Mouse (Mus musculus): ENCODE measurements around the gene Klhl25. TPM values are rescaled to one million over a fixed set of nuclear protein-coding genes. Genes with fewer than 3 reads are reported as not detected.
A peak's percentile ranks its signal among the peaks of the same experiment; 100 is the strongest.

Gene Klhl25
- polyA plus RNA-seq, 1 experiment from 2014 or later: 29.0 TPM

GRCm38 (mm10) chr7:75881376-75881775, 33.3 kb downstream of the Klhl25 start:
- Histone ChIP-seq H3K9ac (no peak overlapping the region), H3K27ac (replicated peaks) (no peak overlapping the region), H3K4me3 (no peak overlapping the region), H3K27me3 (no peaks in the 10 kb centered on the region), H3K36me3 (no peaks in the 10 kb centered on the region), H3K9me3 (no peaks in the 10 kb centered on the region), H3K4me2 (no peak overlapping the region), H3K4me1 (replicated peaks) (peaks cover 6% of the 10 kb centered on the region)
- WGBS: 69% methylated on average over 6 of the region's 6 CpGs
- no peak for ATAC-seq (ENCODE audit: low read depth)

GRCm38 (mm10) chr7:75881791-75882190, 33.7 kb downstream of the Klhl25 start:
- H3K36me3 ChIP-seq: no peaks in the 10 kb centered on the region
- H3K4me3 ChIP-seq: no peak overlapping the region
- no peak overlapping the region for H3K9ac ChIP-seq
- no peak for ATAC-seq (ENCODE audit: low read depth)
- H3K27me3 ChIP-seq: no peaks in the 10 kb centered on the region
- no peaks in the 10 kb centered on the region for H3K9me3 ChIP-seq
- H3K4me2 ChIP-seq: no peak overlapping the region
- no peak overlapping the region for H3K27ac ChIP-seq (replicated peaks)
- peaks cover 6% of the 10 kb centered on the region for H3K4me1 ChIP-seq (replicated peaks)
- 76% methylated on average over 3 of the region's 3 CpGs for WGBS

GRCm38 (mm10) chr7:75891466-75891865, 43.4 kb downstream of the Klhl25 start:
- Histone ChIP-seq H3K9ac (no peak overlapping the region), H3K9me3 (0 out of 2 replicates have a peak, but pooled peaks cover 3% of the 10 kb centered on the region), H3K4me3 (no peak overlapping the region), H3K36me3 (no peaks in the 10 kb centered on the region), H3K4me1 (replicated peaks) (no peaks in the 10 kb centered on the region), H3K27ac (replicated peaks) (no peak overlapping the region), H3K4me2 (no peak overlapping the region), H3K27me3 (no peaks in the 10 kb centered on the region)
- 96% methylated on average over 4 of the region's 4 CpGs for WGBS
- no peak for ATAC-seq (ENCODE audit: low read depth)

DNA sequence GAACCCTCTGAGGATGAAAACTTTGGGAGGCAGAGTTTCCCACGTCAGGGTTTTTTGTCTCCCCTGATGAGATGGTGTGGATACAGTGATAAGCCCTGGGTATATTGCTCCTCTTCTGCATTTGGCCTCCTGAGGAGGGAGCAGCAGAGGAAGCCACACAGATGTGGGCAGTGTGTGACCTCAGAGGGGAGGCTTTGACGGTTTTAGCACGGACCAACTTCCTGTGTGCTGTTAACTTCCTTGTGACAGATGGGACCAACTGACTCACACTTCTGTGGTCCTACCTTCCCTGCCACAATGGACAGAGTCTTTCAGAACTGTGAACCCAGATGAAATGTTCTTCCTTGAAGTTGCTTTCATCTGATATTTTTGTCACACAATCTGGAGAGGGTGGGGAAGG, 44.6 kb downstream of the Klhl25 start:
- Histone ChIP-seq H3K9me3 (0 out of 2 replicates have a peak, but pooled peaks cover 3% of the 10 kb centered on the region), H3K36me3 (no peaks in the 10 kb centered on the region), H3K4me3 (no peak overlapping the region), H3K4me1 (replicated peaks) (no peaks in the 10 kb centered on the region), H3K4me2 (no peak overlapping the region), H3K9ac (no peak overlapping the region), H3K27me3 (no peaks in the 10 kb centered on the region), H3K27ac (replicated peaks) (no peak overlapping the region)
- 77% methylated on average over 3 of the region's 3 CpGs for WGBS
- ATAC-seq (ENCODE audit: low read depth): no peak

- no peak overlapping the region for H3K4me3 ChIP-seq
- no peak for ATAC-seq (ENCODE audit: low read depth)
- 89% methylated on average over 8 of the region's 8 CpGs for WGBS
These were observed 45.6 kb downstream of the Klhl25 start for GRCm38 (mm10) chr7:75893709-75894108.

DNA sequence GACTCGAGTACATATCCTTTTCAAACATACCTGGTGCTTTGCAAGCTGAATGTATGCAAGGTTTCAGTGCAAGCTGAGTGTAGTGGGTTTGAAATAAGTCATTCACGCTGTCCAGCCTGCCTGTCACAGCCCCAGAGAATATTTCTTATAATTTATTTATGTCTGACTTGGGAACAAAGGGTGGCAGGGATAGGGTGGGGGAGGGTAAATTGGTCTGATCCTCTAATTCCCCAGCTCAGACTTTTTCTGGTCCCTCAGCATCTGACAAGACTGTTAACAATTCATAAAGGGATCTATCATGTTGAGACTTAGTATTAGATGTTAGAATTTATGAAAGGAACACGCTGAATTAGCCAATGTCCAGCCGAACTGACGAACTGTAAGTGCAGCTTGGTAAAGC, 48.9 kb downstream of the Klhl25 start:
- H3K9me3 ChIP-seq: 0 out of 2 replicates have a peak, but pooled peaks cover 3% of the 10 kb centered on the region
- no peak overlapping the region for H3K4me2 ChIP-seq
- no peaks in the 10 kb centered on the region for H3K4me1 ChIP-seq (replicated peaks)
- ATAC-seq (ENCODE audit: low read depth): no peak
- peak overlapping the region; percentile 2; the same call in 1 of the 2 replicates for H3K27ac ChIP-seq (replicated peaks)
- H3K36me3 ChIP-seq: no peaks in the 10 kb centered on the region
- H3K9ac ChIP-seq: no peak overlapping the region
- H3K4me3 ChIP-seq: no peak overlapping the region
- 82% methylated on average over 5 of the region's 5 CpGs for WGBS
- no peaks in the 10 kb centered on the region for H3K27me3 ChIP-seq

More at GRCm38 (mm10) chr7:75893709-75894108, 45.6 kb downstream of the Klhl25 start:
- no peaks in the 10 kb centered on the region for H3K27me3 ChIP-seq
- H3K4me2 ChIP-seq: no peak overlapping the region
- 0 out of 2 replicates have a peak, but pooled peaks cover 3% of the 10 kb centered on the region for H3K9me3 ChIP-seq
- H3K27ac ChIP-seq (replicated peaks): no peak overlapping the region
- H3K9ac ChIP-seq: no peak overlapping the region
- no peaks in the 10 kb centered on the region for H3K4me1 ChIP-seq (replicated peaks)
- H3K36me3 ChIP-seq: no peaks in the 10 kb centered on the region

DNA sequence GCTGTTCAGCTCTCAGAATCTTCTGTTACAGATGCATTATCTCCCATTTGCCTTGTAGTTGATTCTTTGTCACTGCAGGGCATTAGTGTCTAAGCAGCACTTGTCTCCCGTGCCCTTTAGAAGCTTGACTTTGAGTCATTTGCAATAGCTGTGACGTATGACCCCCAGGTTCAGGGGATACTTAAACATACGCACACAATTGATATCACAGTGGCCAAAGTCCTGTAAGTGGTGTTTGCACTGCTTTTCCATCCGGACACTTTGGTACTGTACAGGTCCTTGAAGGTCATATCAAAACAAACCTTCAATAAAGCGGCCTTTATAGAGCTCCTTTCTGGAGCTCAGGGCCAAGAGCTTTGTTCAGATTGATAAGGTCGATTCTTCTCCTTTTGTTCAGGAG, 51.0 kb downstream of the Klhl25 start:
- no peaks in the 10 kb centered on the region for H3K4me1 ChIP-seq (replicated peaks)
- H3K4me2 ChIP-seq: no peak overlapping the region
- no peaks in the 10 kb centered on the region for H3K36me3 ChIP-seq
- 0 out of 2 replicates have a peak, but pooled peaks cover 3% of the 10 kb centered on the region for H3K9me3 ChIP-seq
- no peak overlapping the region for H3K9ac ChIP-seq
- ATAC-seq (ENCODE audit: low read depth): no peak
- H3K4me3 ChIP-seq: no peak overlapping the region
- no peak overlapping the region for H3K27ac ChIP-seq (replicated peaks)
- no peaks in the 10 kb centered on the region for H3K27me3 ChIP-seq
- WGBS: 43% methylated on average over 6 of the region's 6 CpGs

GRCm38 (mm10) chr7:75899517-75899916, 51.4 kb downstream of the Klhl25 start:
- Histone ChIP-seq H3K36me3 (no peaks in the 10 kb centered on the region), H3K4me3 (no peak overlapping the region), H3K9ac (no peak overlapping the region), H3K9me3 (no peaks in the 10 kb centered on the region), H3K4me2 (no peak overlapping the region), H3K4me1 (replicated peaks) (no peaks in the 10 kb centered on the region), H3K27me3 (no peaks in the 10 kb centered on the region), H3K27ac (replicated peaks) (no peak overlapping the region; the same call in 1 of the 2 replicates)
- no peak for ATAC-seq (ENCODE audit: low read depth)
- 25% methylated on average over 8 of the region's 8 CpGs for WGBS

GRCm38 (mm10) chr7:75899954-75900353, 51.8 kb downstream of the Klhl25 start:
- H3K4me1 ChIP-seq (replicated peaks): 0 out of 2 replicates have a peak, but pooled peaks cover 4% of the 10 kb centered on the region
- no peak overlapping the region for H3K4me2 ChIP-seq
- no peaks in the 10 kb centered on the region for H3K36me3 ChIP-seq
- H3K4me3 ChIP-seq: no peak overlapping the region
- no peak overlapping the region for H3K27ac ChIP-seq (replicated peaks)
- H3K27me3 ChIP-seq: no peaks in the 10 kb centered on the region
- no peak overlapping the region for H3K9ac ChIP-seq
- no peak for ATAC-seq (ENCODE audit: low read depth)
- WGBS: 77% methylated on average over 4 of the region's 4 CpGs
- no peaks in the 10 kb centered on the region for H3K9me3 ChIP-seq

DNA sequence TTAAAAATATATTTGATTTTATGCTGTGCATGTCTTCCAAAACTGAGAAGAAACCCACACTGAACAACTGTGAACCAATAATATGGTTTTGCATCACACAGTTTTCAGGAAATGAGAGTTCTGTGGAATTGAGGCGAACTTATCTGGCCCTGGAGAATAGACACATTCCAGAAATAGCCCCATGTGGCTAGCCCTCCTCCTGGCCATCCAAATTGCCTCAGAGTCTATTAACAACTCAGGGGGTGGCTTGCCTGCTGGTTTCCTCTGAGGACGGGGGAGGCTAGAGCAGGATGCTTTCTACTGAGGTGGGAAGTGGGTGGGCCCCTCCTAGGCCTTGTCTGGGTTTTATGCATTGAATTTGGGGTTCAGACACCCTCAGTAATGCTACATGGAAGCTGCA, 57.0 kb downstream of the Klhl25 start:
- no peaks in the 10 kb centered on the region for H3K9me3 ChIP-seq
- H3K27ac ChIP-seq (replicated peaks): no peak overlapping the region
- H3K4me2 ChIP-seq: no peak overlapping the region
- ATAC-seq (ENCODE audit: low read depth): no peak
- no peaks in the 10 kb centered on the region for H3K36me3 ChIP-seq
- 28% methylated on average over 2 of the region's 2 CpGs for WGBS
- peaks cover 8% of the 10 kb centered on the region; the same call in 1 of the 2 replicates for H3K4me1 ChIP-seq (replicated peaks)
- no peaks in the 10 kb centered on the region for H3K27me3 ChIP-seq
- H3K4me3 ChIP-seq: no peak overlapping the region
- no peak overlapping the region for H3K9ac ChIP-seq

- no peaks in the 10 kb centered on the region for H3K9me3 ChIP-seq
- peak overlapping the region; percentile 55 for H3K4me2 ChIP-seq
- no peaks in the 10 kb centered on the region for H3K27me3 ChIP-seq
- peak overlapping the region; percentile 34 for H3K4me3 ChIP-seq
- peak overlapping the region; percentile 80 for H3K27ac ChIP-seq (replicated peaks)
- WGBS: 2% methylated on average over 11 of the region's 11 CpGs
- peaks cover 12% of the 10 kb centered on the region for H3K4me1 ChIP-seq (replicated peaks)
- H3K36me3 ChIP-seq: no peaks in the 10 kb centered on the region
- ATAC-seq (ENCODE audit: low read depth): peak; percentile 80
- peak overlapping the region; percentile 59 for H3K9ac ChIP-seq
These were observed 62.0 kb downstream of the Klhl25 start for GRCm38 (mm10) chr7:75910035-75910651.

DNA sequence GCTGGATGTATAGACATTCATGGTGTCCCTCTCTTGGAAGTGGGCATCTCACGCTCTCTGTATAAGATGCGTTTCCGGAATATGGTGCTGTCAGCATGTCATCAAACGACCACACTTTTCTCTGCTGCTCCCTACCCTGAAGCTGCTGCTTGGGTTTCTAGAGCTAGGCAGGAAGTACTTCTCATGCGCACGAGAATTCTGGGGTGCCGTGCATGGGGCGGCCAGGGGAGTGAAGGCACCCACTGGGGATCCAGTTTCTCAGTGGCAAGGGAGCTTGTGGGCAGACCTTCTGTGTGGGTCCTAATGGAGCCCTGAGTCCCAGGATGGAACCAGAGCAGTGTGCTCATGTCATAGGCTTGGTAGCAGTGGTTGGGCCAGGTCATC, 62.5 kb downstream of the Klhl25 start:
- peak overlapping the region; percentile 80 for H3K27ac ChIP-seq (replicated peaks)
- no peaks in the 10 kb centered on the region for H3K36me3 ChIP-seq
- H3K27me3 ChIP-seq: no peaks in the 10 kb centered on the region
- ATAC-seq (ENCODE audit: low read depth): 0 out of 2 replicates have a peak, but pooled peaks have one; percentile 17
- peak overlapping the region; percentile 59 for H3K9ac ChIP-seq
- peak overlapping the region; percentile 55 for H3K4me2 ChIP-seq
- H3K9me3 ChIP-seq: no peaks in the 10 kb centered on the region
- H3K4me3 ChIP-seq: 0 out of 2 replicates have a peak overlapping the region, but pooled peaks have one; percentile 34
- H3K4me1 ChIP-seq (replicated peaks): peaks cover 10% of the 10 kb centered on the region
- WGBS: 82% methylated on average over 8 of the region's 8 CpGs

- WGBS: 3% methylated on average over 7 of the region's 7 CpGs
- peak; percentile 79 for ATAC-seq (ENCODE audit: low read depth)
- no peak overlapping the region for H3K9ac ChIP-seq
- no peaks in the 10 kb centered on the region for H3K27me3 ChIP-seq
- no peak overlapping the region for H3K4me2 ChIP-seq
- no peak overlapping the region for H3K4me3 ChIP-seq
- no peaks in the 10 kb centered on the region for H3K9me3 ChIP-seq
- peaks cover 10% of the 10 kb centered on the region for H3K4me1 ChIP-seq (replicated peaks)
- no peak overlapping the region for H3K27ac ChIP-seq (replicated peaks)
- no peaks in the 10 kb centered on the region for H3K36me3 ChIP-seq
These were observed 65.8 kb downstream of the Klhl25 start for GRCm38 (mm10) chr7:75913952-75914351.

Measured in neural tube, embryonic 13.5 days (tissue).